Mouse (Mus musculus) CH12.LX (cell line): ENCODE measurements around the gene Tmem240. TPM values are rescaled to one million over a fixed set of nuclear protein-coding genes. Genes with fewer than 3 reads are reported as not detected.

Experiments used
- DNase-seq: peaks from one replicate; pipeline ENCODE4 v3.0.0-alpha.2; 2013; ENCODE audit errors: extremely low read depth
- H3K27ac ChIP-seq: 2 replicates; pipeline ENCODE4 v1.5.1; 2012; ENCODE audit warnings: low read depth, mild to moderate bottlenecking, control low read depth, moderate library complexity; ENCODE audit not compliant: insufficient read depth
- H3K27me3 ChIP-seq: replicated peaks from 2 replicates; pipeline ENCODE3; 2012; ENCODE audit warnings: inconsistent platforms
- H3K36me3 ChIP-seq, 2 experiments: replicated peaks in 1 of 2; 2 replicates each; pipeline versions ENCODE3 to v1.6.1; 2012; ENCODE audit warnings: inconsistent platforms in 1 of 2, low read length in 1 of 2, mild to moderate bottlenecking in 1 of 2, mixed read lengths in 1 of 2, moderate library complexity in 1 of 2; ENCODE audit not compliant: control insufficient read depth in 1 of 2, insufficient read depth in 1 of 2
- H3K4me1 ChIP-seq, 2 experiments: 2 replicates each; pipeline ENCODE4 v1.6.1; 2012; ENCODE audit warnings: inconsistent platforms in 1 of 2, moderate library complexity in 1 of 2; ENCODE audit not compliant: insufficient read depth in 2 of 2, control insufficient read depth in 1 of 2
- H3K4me2 ChIP-seq: 2 replicates; pipeline ENCODE4 v1.6.1; 2012; ENCODE audit warnings: low read depth, mild to moderate bottlenecking, control low read depth; ENCODE audit not compliant: poor library complexity, insufficient read depth, severe bottlenecking
- H3K4me3 ChIP-seq, 3 experiments: fragments of 150-350 bp in 1 of 3; sonication (generic) in 1 of 3; replicated peaks in 1 of 3; 2 replicates each; pipeline versions ENCODE3 to v1.5.1; 2011 to 2012; ENCODE audit warnings: low read depth in 2 of 3, low read length in 2 of 3, mild to moderate bottlenecking in 2 of 3, moderate library complexity in 2 of 3, control low read depth in 1 of 3, improper control_type of control experiment in 1 of 3, inconsistent platforms in 1 of 3, mixed read lengths in 1 of 3; ENCODE audit not compliant: poor library complexity in 1 of 3
- H3K79me2 ChIP-seq: replicated peaks from 2 replicates; pipeline ENCODE4 v1.6.1; 2012; ENCODE audit warnings: mild to moderate bottlenecking, moderate library complexity; ENCODE audit not compliant: control insufficient read depth, poor library complexity, insufficient read depth, severe bottlenecking; ENCODE audit errors: extremely low read depth
- H3K9ac ChIP-seq: 2 replicates; pipeline ENCODE4 v1.6.1; 2012; ENCODE audit warnings: low read depth, mild to moderate bottlenecking, control low read depth, moderate library complexity; ENCODE audit not compliant: insufficient read depth
- H3K9me3 ChIP-seq: replicated peaks from 2 replicates; pipeline ENCODE3; 2012; ENCODE audit warnings: low read length, inconsistent platforms, mixed read lengths
- BHLHE40 ChIP-seq: IDR thresholded peaks from 2 replicates; pipeline ENCODE4 v1.6.1; 2011; ENCODE audit warnings: mild to moderate bottlenecking, low read depth, low read length, improper control_type of control experiment
- CHD1 ChIP-seq: IDR thresholded peaks from 2 replicates; pipeline ENCODE4 v1.6.1; 2012; ENCODE audit warnings: low read depth, low read length, improper control_type of control experiment, inconsistent platforms
- CHD2 ChIP-seq: IDR thresholded peaks from 2 replicates; pipeline ENCODE4 v1.6.1; 2011; ENCODE audit warnings: low read length, improper control_type of control experiment
- E2F4 ChIP-seq: IDR thresholded peaks from 2 replicates; pipeline ENCODE4 v1.6.1; 2011; ENCODE audit warnings: low read depth, low read length, improper control_type of control experiment; ENCODE audit not compliant: insufficient replicate concordance
- ELF1 ChIP-seq: IDR thresholded peaks from 2 replicates; pipeline ENCODE4 v1.6.1; 2014; ENCODE audit warnings: low read depth, mild to moderate bottlenecking, inconsistent platforms, low read length, improper control_type of control experiment
- EP300 ChIP-seq: IDR thresholded peaks from 2 replicates; pipeline ENCODE4 v1.6.1; 2011; ENCODE audit warnings: low read length, improper control_type of control experiment
- ETS1 ChIP-seq: conservative IDR thresholded peaks from 2 replicates; pipeline ENCODE4 v1.6.1; 2012; ENCODE audit warnings: low read depth, mild to moderate bottlenecking, inconsistent platforms, low read length, improper control_type of control experiment, moderate library complexity
- GABPA ChIP-seq: IDR thresholded peaks from 2 replicates; pipeline ENCODE4 v1.6.1; 2012; ENCODE audit warnings: low read depth, low read length, improper control_type of control experiment, inconsistent platforms; ENCODE audit not compliant: insufficient replicate concordance
- HCFC1 ChIP-seq: IDR thresholded peaks from 2 replicates; pipeline ENCODE4 v1.6.1; 2012; ENCODE audit warnings: low read depth, mild to moderate bottlenecking, inconsistent platforms, low read length, improper control_type of control experiment
- IRF4 ChIP-seq: IDR thresholded peaks from 2 replicates; pipeline ENCODE4 v1.6.1; 2014; ENCODE audit warnings: low read depth, mild to moderate bottlenecking, inconsistent platforms, low read length, improper control_type of control experiment
- JUN ChIP-seq: IDR thresholded peaks from 2 replicates; pipeline ENCODE4 v1.6.1; 2011; ENCODE audit warnings: low read depth, mild to moderate bottlenecking, low read length, improper control_type of control experiment, moderate library complexity; ENCODE audit not compliant: insufficient read depth
- JUND ChIP-seq: conservative IDR thresholded peaks from 2 replicates; pipeline ENCODE4 v1.6.1; 2011; ENCODE audit warnings: low read depth, low read length, improper control_type of control experiment
- KAT2A ChIP-seq: IDR thresholded peaks from 2 replicates; pipeline ENCODE4 v1.6.1; 2012; ENCODE audit warnings: low read length, improper control_type of control experiment, inconsistent platforms; ENCODE audit not compliant: insufficient replicate concordance
- MAFK ChIP-seq: IDR thresholded peaks from 2 replicates; pipeline ENCODE4 v1.6.1; 2011; ENCODE audit warnings: low read length, improper control_type of control experiment; ENCODE audit not compliant: insufficient replicate concordance
- MAX ChIP-seq: IDR thresholded peaks from 2 replicates; pipeline ENCODE4 v1.6.1; 2011; ENCODE audit warnings: low read length, improper control_type of control experiment
- MAZ ChIP-seq: IDR thresholded peaks from 2 replicates; pipeline ENCODE4 v1.6.1; 2012; ENCODE audit warnings: low read depth, mild to moderate bottlenecking, inconsistent platforms, low read length, improper control_type of control experiment, moderate library complexity
- MEF2A ChIP-seq: IDR thresholded peaks from 2 replicates; pipeline ENCODE4 v1.6.1; 2014; ENCODE audit warnings: low read depth, mild to moderate bottlenecking, inconsistent platforms, low read length, improper control_type of control experiment, borderline replicate concordance
- MXI1 ChIP-seq: IDR thresholded peaks from 2 replicates; pipeline ENCODE4 v1.6.1; 2011; ENCODE audit warnings: mild to moderate bottlenecking, low read depth, low read length, improper control_type of control experiment
- MYC ChIP-seq: IDR thresholded peaks from 2 replicates; pipeline ENCODE4 v1.6.1; 2011; ENCODE audit warnings: low read depth, mild to moderate bottlenecking, improper control_type of control experiment, low read length
- NELFE ChIP-seq: IDR thresholded peaks from 2 replicates; pipeline ENCODE4 v1.6.1; 2011; ENCODE audit warnings: low read depth, low read length, improper control_type of control experiment
- NRF1 ChIP-seq: IDR thresholded peaks from 2 replicates; pipeline ENCODE4 v1.6.1; 2014; ENCODE audit warnings: low read depth, mild to moderate bottlenecking, inconsistent platforms, low read length, improper control_type of control experiment, moderate library complexity
- PAX5 ChIP-seq: IDR thresholded peaks from 2 replicates; pipeline ENCODE4 v1.6.1; 2012; ENCODE audit warnings: low read length, inconsistent platforms, mixed read lengths
- POLR2A ChIP-seq: IDR thresholded peaks from 2 replicates; pipeline ENCODE4 v1.6.1; 2011; ENCODE audit warnings: low read depth, mild to moderate bottlenecking, improper control_type of control experiment, low read length
- POLR2AphosphoS2 ChIP-seq: IDR thresholded peaks from 2 replicates; pipeline ENCODE4 v1.6.1; 2011; ENCODE audit warnings: low read depth, low read length, improper control_type of control experiment
- RAD21 ChIP-seq: IDR thresholded peaks from 2 replicates; pipeline ENCODE4 v1.6.1; 2011; ENCODE audit warnings: low read depth, mild to moderate bottlenecking, low read length, improper control_type of control experiment, moderate library complexity
- RCOR1 ChIP-seq: conservative IDR thresholded peaks from 2 replicates; pipeline ENCODE4 v1.6.1; 2012; ENCODE audit warnings: low read depth, mild to moderate bottlenecking, inconsistent platforms, low read length, improper control_type of control experiment
- SIN3A ChIP-seq: IDR thresholded peaks from 2 replicates; pipeline ENCODE4 v1.6.1; 2012; ENCODE audit warnings: low read length, improper control_type of control experiment, inconsistent platforms
- SMC3 ChIP-seq: IDR thresholded peaks from 2 replicates; pipeline ENCODE4 v1.6.1; 2011; ENCODE audit warnings: low read depth, low read length, improper control_type of control experiment
- TBP ChIP-seq: conservative IDR thresholded peaks from 2 replicates; pipeline ENCODE4 v1.6.1; 2011; ENCODE audit warnings: low read depth, low read length, improper control_type of control experiment
- TCF12 ChIP-seq: IDR thresholded peaks from 2 replicates; pipeline ENCODE4 v1.6.1; 2014; ENCODE audit warnings: low read depth, mild to moderate bottlenecking, inconsistent platforms, low read length, improper control_type of control experiment
- UBTF ChIP-seq: IDR thresholded peaks from 2 replicates; pipeline ENCODE4 v1.6.1; 2012; ENCODE audit warnings: low read depth, mild to moderate bottlenecking, inconsistent platforms, low read length, improper control_type of control experiment, moderate library complexity
- USF1 ChIP-seq: IDR thresholded peaks from 2 replicates; pipeline ENCODE4 v1.6.1; 2014; ENCODE audit warnings: low read depth, mild to moderate bottlenecking, inconsistent platforms, low read length, improper control_type of control experiment
- USF2 ChIP-seq: conservative IDR thresholded peaks from 2 replicates; pipeline ENCODE4 v1.6.1; 2011; ENCODE audit warnings: low read depth, low read length, improper control_type of control experiment
- ZC3H11A ChIP-seq: IDR thresholded peaks from 2 replicates; pipeline ENCODE4 v1.6.1; 2012; ENCODE audit warnings: low read depth, mild to moderate bottlenecking, inconsistent platforms, low read length, improper control_type of control experiment
- ZKSCAN1 ChIP-seq: IDR thresholded peaks from 2 replicates; pipeline ENCODE4 v1.6.1; 2012; ENCODE audit warnings: low read depth, inconsistent platforms, low read length, improper control_type of control experiment, borderline replicate concordance
- ZMIZ1 ChIP-seq: IDR thresholded peaks from 2 replicates; pipeline ENCODE4 v1.6.1; 2012; ENCODE audit warnings: low read depth, mild to moderate bottlenecking, inconsistent platforms, low read length, improper control_type of control experiment
- ZNF384 ChIP-seq: IDR thresholded peaks from 2 replicates; pipeline ENCODE4 v1.6.1; 2012; ENCODE audit warnings: low read depth, low read length, improper control_type of control experiment, inconsistent platforms
- dilution Hi-C: fragments of 300-500 bp; cut with MboI; formaldehyde crosslinking; loops from 2 replicates; pipeline ENCODE4 v1.14.3; 2020; ENCODE audit warnings: low sequenced_read_pairs; ENCODE audit not compliant: extremely low pct_unique_long_range_greater_than_20kb, extremely low pct_ligation_motif_present
- in situ Hi-C: fragments of 300-500 bp; cut with MboI; formaldehyde crosslinking; loops from 3 replicates; pipeline ENCODE4 v1.14.3; 2019; ENCODE audit warnings: low sequenced_read_pairs, low pct_ligation_motif_present, low pct_unique_long_range_greater_than_20kb, mixed read lengths
- polyA plus RNA-seq: library from polyadenylated mRNA; unstranded; fragments of >175 nt; gene quantifications from 2 replicates; pipeline ENCODE4 v1.2.1, GENCODE M21; 2012; ENCODE audit warnings: low read depth; ENCODE audit not compliant: insufficient read length
- total RNA-seq, 2 experiments: library from RNA; depleted of rRNA; stranded (reverse); fragments of 300-350 nt in 1 of 2; fragments of >200 nt in 1 of 2; gene quantifications; 2 replicates each; pipeline ENCODE4 v1.2.3; 2012 to 2014

Tmem240 gene
- total and polyA plus RNA-seq, 3 experiments: 0.14 to 0.38 TPM; not detected in 1

DNA sequence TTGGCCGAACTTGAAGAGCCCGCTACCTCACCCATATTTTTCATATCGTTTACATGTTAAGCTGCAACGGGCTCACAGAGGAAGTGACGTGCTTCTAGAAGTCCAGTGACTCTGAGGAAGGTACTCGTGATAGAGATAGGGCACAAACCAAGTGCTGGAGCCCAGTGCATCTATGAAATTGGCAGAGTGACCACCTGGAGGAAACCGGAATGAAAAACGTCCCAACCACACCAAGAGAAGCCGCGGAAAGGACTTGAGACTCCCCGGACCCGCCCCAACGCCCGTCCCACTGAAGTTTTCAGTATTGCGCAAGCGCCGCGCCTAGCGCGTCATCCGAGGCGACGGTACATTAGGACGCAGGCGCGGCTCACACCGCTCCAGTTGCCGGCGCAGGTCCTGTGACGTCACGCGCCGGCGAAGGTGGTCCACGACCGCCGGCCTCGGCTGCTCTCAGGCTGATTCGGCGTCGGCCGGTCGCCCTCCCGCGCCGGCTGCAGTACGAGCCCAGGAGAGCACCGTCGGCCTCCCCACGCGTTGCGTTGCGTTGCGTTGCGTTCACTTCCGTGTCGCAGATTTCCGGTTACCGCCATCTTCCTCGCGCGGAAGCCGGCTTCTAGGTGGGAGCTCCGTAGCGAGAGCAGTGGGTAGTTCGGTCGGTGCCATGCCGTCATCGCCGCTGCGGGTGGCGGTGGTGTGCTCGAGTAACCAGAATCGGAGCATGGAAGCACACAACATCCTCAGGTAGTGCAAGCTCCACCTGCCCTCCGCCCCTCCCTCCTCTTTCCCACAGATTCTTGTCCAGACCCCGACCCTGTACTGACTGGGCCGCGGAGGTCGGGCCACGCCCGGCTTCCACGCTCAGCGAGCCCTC lies 29.6 kb upstream of the Tmem240 start, which contains the start of gene Ssu72:
Gene Ssu72, plus strand, starts transcription at position 80 of the 871 bp plus-strand sequence.
- dilution Hi-C loops (no loop called here), in situ Hi-C loops (no loop called here)
- Histone ChIP-seq H3K4me1 (peaks cover 3 to 45% of the 10 kb centered on the region in 2 experiments; a peak in 3 of 4 replicates), H3K9ac (peak within 1 kb of the TSS; percentile 72), H3K79me2 (peaks cover 40% of the 10 kb centered on the region), H3K4me2 (peak within 1 kb of the TSS; percentile 83; the same call in 1 of the 2 replicates), H3K27me3 (no peaks in the 10 kb centered on the region), H3K27ac (peak within 1 kb of the TSS; percentile 93), H3K9me3 (no peaks in the 10 kb centered on the region), H3K36me3 (peaks cover 0 to 16% of the 10 kb centered on the region in 2 experiments), H3K4me3 (peak within 1 kb of the TSS; percentile 82 to 96 (median 94))
- peak; percentile 92 for DNase-seq
- TF ChIP-seq UBTF (no peak), MYC (no peak; the same call in none of the 2 replicates), BHLHE40 (no peak; the same call in none of the 2 replicates), MAZ (peak; percentile 62; the same call in 1 of the 2 replicates), MAFK (no peak), E2F4 (0 out of 2 replicates have a peak, but pooled peaks have one; percentile 54), JUN (0 out of 2 replicates have a peak, but pooled peaks have one; percentile 2), NELFE (peak; percentile 74), ZC3H11A (no peak), MXI1 (no peak), MEF2A (peak; percentile 63; the same call in 1 of the 2 replicates), POLR2AphosphoS2 (peak; percentile 31; the same call in 1 of the 2 replicates), ZNF384 (no peak), TCF12 (peak; percentile 69), MAX (no peak; the same call in 1 of the 2 replicates), USF1 (no peak; the same call in 1 of the 2 replicates), EP300 (no peak), IRF4 (peak; percentile 21; the same call in 1 of the 2 replicates), KAT2A (peak; percentile 80; the same call in 1 of the 2 replicates), USF2 (no peak), RCOR1 (no peak; the same call in 1 of the 2 replicates), SIN3A (peak; percentile 87), RAD21 (no peak), ZKSCAN1 (no peak), TBP (peak; percentile 46; the same call in 1 of the 2 replicates), ETS1 (peak; percentile 54), CHD2 (0 out of 2 replicates have a peak, but pooled peaks have one; percentile 19), PAX5 (no peak), ELF1 (peak; percentile 97), SMC3 (no peak), GABPA (peak; percentile 73), JUND (no peak), NRF1 (peak; percentile 93), POLR2A (peak; percentile 81), CHD1 (no peak), ZMIZ1 (peak; percentile 67; the same call in 1 of the 2 replicates), HCFC1 (peak; percentile 90)
